In the genomic region with DNA sequence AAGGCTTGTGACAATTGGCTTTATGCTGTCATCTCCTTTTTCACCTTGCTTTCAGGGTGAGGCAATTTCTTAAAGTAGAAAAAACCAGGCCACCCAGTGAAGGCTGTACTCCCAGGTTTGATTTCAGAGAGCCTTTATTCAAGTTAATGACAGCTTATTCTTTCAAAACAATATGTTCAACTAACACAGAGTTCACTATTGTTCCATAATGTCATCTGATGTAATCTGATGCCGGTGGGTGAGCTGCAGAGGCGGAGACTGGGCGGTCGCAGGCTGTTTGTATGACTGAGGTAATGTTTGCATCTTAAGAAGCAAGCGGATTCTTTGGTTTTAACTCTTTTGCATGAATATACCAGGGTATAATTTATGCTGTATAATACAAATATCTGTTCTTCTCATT, we compare ENCODE assay signal across 10 mouse cellular contexts. TPM values are rescaled to one million over a fixed set of nuclear protein-coding genes. Genes with fewer than 3 reads are reported as not detected.
DNase-seq lines count a peak whose midpoint lies in the region; ATAC-seq and TF ChIP-seq lines count a peak whose summit lies in the region.
"Had no signal": no experiment of that assay in that cellular context is flagged by ENCODE, and none has a peak within 500 bp of the region (broad histone marks: within the 10 kb centered on the region; RNA-seq: fewer than 3 reads in every experiment).

No protein-coding gene starts in this region.

- H3K4me1 ChIP-seq in forebrain, embryonic 16.5 days (replicated peaks; ENCODE audit: control insufficient read depth, insufficient read depth, low read length): peaks cover 15% of the 10 kb centered on the region

- H3K27me3 ChIP-seq in forebrain, embryonic 16.5 days (replicated peaks; ENCODE audit: control insufficient read depth, insufficient read depth, low read length): no peaks in the 10 kb centered on the region

- no peaks in the 10 kb centered on the region for H3K9me3 ChIP-seq in forebrain, embryonic 16.5 days (ENCODE audit: control insufficient read depth, low read length)
- H3K9me3 ChIP-seq: G1E had no signal

- no peak overlapping the region for H3K4me3 ChIP-seq in layer of hippocampus, adult 2 months
- H3K4me3 ChIP-seq in forebrain, embryonic 16.5 days (replicated peaks; ENCODE audit: low read length): no peak overlapping the region

- TF ChIP-seq CTCF in layer of hippocampus, adult 2 months (conservative IDR thresholded peaks at IDR 0.05): no peak

- WGBS in forebrain, embryonic 16.5 days: 5% methylated on average over 5 of the region's 5 CpGs

- peak overlapping the region; percentile 96 for H3K27ac ChIP-seq in layer of hippocampus, adult 2 months
- no peak overlapping the region for H3K27ac ChIP-seq in forebrain, embryonic 16.5 days (ENCODE audit: low read length)

- ATAC-seq in forebrain, embryonic 16.5 days: peak; percentile 75
- no peak for ATAC-seq in erythroblast, adult 5-6 weeks (replicated peaks; ENCODE audit: low FRiP score, poor library complexity, severe bottlenecking)

- no peak overlapping the region for H3K9ac ChIP-seq in forebrain, embryonic 16.5 days (replicated peaks; ENCODE audit: low read depth, low read length)

- H3K36me3 ChIP-seq in forebrain, embryonic 16.5 days (ENCODE audit: control insufficient read depth, insufficient read depth): no peaks in the 10 kb centered on the region

- H3K4me2 ChIP-seq in forebrain, embryonic 16.5 days (ENCODE audit: low read length): no peak overlapping the region

- peak in 1 of 2 experiments; percentile 24 for DNase-seq in layer of hippocampus, adult 2 months (ENCODE audit: low spot score in 2 of 2)
- no peak for DNase-seq in layer of hippocampus, postnatal 14 days (ENCODE audit: low spot score in 2 of 2)
- DNase-seq in CD4-positive, CD25-positive, alpha-beta regulatory T cell, adult 2 months (ENCODE audit: low read depth, low spot score): peak; percentile 42
- DNase-seq in adipocyte (ENCODE audit: low spot score): peak; percentile 30
- DNase-seq in right cerebral cortex, postnatal 10 days (ENCODE audit: low spot score in 2 of 2): no peak
- no peak for DNase-seq in urinary bladder, postnatal 4 days (ENCODE audit: low spot score in 2 of 2)
- DNase-seq: heart, adult 11 months had no signal

RNA-seq across cellular contexts. Expression of gene Borcs5, which starts 8.3 kb away (rescaled TPM):
- total RNA-seq in layer of hippocampus, adult 2 months (2021): 10 to 100 TPM; 36.3 to 40.7 TPM
- total RNA-seq in layer of hippocampus, postnatal 14 days (2021): 10 to 100 TPM; 31.9 to 32.9 TPM
- 43.8 and 47.4 TPM in 2 replicates for polyA plus RNA-seq in forebrain, embryonic 16.5 days (2015; fragmentation: Nextera tagmentation; extraction: Ambion mirVana)
- 7.7 and 7.9 TPM in 2 replicates for total RNA-seq in erythroblast, adult 5-6 weeks (2015; ENCODE audit: low replicate concordance)
- 2.0 and 4.3 TPM in 2 replicates for total RNA-seq in erythroblast, adult 5-6 weeks (2017; ENCODE audit: low replicate concordance)

RNA-seq across cellular contexts. Expression of gene Mansc1, which starts 15.3 kb away (rescaled TPM):
- 1 to 10 TPM; 9.1 TPM for total RNA-seq in layer of hippocampus, adult 2 months (2021)
- total RNA-seq in layer of hippocampus, postnatal 14 days (2021): 1 to 10 TPM; 5.5 to 5.8 TPM
- polyA plus RNA-seq in forebrain, embryonic 16.5 days (2015; fragmentation: Nextera tagmentation; extraction: Ambion mirVana): 0.90 and 1.6 TPM in 2 replicates
- 1.3 and 2.3 TPM in 2 replicates for total RNA-seq in erythroblast, adult 5-6 weeks (2015; ENCODE audit: low replicate concordance)
- 0.26 and 0.70 TPM in 2 replicates for total RNA-seq in erythroblast, adult 5-6 weeks (2017; ENCODE audit: low replicate concordance)
- total RNA-seq: G1E had no signal
- polyA plus RNA-seq: G1E had no signal

Comparison
In these comparisons a context has a peak if more than half of its experiments do, and no peak if none do; other contexts are left out.
1. DNase-seq: peak in CD4-positive, CD25-positive, alpha-beta regulatory T cell, adult 2 months (single experiment) and adipocyte (single experiment); none in layer of hippocampus, postnatal 14 days (0 of 2), right cerebral cortex, postnatal 10 days (0 of 2) and urinary bladder, postnatal 4 days (0 of 2).